Mouse (Mus musculus): ENCODE results near the gene Adck1. TPM values are rescaled to one million over a fixed set of nuclear protein-coding genes. Genes with fewer than 3 reads are reported as not detected.

Adck1 gene
- polyA plus RNA-seq, 1 experiment from 2014 or later = 21.0 TPM

DNA sequence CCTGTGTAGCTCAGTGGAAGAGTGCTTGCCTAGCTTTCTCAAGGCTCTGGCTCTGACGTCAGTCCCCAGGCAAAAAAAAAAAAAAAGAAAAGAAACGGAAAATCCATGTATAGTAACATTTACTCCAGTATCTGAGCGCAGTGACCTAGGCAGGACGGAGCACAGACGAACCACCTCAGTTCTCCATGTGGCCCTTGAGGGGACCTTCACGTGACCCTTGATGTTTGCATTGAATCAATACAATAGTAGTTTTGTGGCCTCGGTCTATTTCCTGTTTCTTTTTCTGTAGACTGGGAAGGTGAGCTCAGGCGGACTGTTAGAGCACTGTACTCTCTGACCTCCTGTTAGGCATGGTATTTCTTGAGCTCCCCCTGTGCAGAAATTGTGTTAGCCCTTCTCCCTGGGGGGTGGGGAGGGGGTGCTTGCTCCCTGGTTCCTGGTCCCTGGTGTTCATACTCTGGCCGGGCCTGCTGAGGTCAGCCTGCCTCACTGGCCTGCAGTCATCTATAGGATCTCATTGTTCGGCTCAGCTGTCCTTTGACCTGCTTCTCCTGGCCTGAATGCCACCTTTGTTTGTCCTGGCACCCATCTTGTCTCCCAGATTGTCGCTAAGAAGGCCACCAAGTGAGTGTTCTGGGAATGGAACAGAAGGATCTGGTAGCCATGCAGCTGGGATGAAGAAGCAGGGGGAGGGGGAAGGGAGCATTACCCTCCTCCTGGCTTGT is 48.1 kb downstream of the Adck1 start:
- ATAC-seq (no peak), DNase-seq (ENCODE audit: low spot score) (no peak)
- no peak overlapping the region for H3K27ac ChIP-seq (ENCODE audit: low read depth, low read length)
- no peaks in the 10 kb centered on the region for H3K4me1 ChIP-seq (ENCODE audit: control insufficient read depth, insufficient read depth, low read length)
- 61% methylated on average over 11 of the region's 11 CpGs for WGBS
- H3K36me3 ChIP-seq (ENCODE audit: control insufficient read depth, insufficient read depth, low read length) = no peaks in the 10 kb centered on the region
- no peak overlapping the region for H3K9ac ChIP-seq (ENCODE audit: low read length)
- H3K9me3 ChIP-seq (replicated peaks; ENCODE audit: control insufficient read depth, low read length) = no peaks in the 10 kb centered on the region; the same call in 1 of the 2 replicates
- no peaks in the 10 kb centered on the region for H3K27me3 ChIP-seq (replicated peaks; ENCODE audit: control insufficient read depth, insufficient read depth, low read length)
- H3K4me2 ChIP-seq (ENCODE audit: low read length) = no peak overlapping the region
- H3K4me3 ChIP-seq (ENCODE audit: low read depth, low read length) = no peak overlapping the region

DNA sequence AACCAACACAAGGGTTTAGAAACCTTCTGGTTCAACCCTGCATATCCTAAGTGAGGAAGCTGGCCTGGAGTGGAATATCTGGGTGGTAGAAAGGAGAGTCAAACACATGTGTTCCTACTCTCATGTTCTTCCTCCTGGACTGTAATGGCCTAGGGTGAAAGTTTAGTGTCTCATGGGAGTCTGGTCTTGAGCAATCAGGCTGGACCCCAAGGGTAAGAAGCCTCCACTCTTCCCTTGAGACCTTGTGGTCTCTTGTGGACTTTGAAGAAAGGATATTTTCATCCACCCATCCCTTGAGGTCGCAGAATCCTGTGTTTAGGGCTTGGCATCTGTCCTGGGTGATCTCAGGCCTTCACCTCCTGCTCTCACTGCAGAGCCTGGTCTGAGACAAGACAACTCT is 52.9 kb downstream of the Adck1 start:
- Histone ChIP-seq H3K27me3 (replicated peaks; ENCODE audit: control insufficient read depth, insufficient read depth, low read length) (no peaks in the 10 kb centered on the region), H3K27ac (ENCODE audit: low read depth, low read length) (no peak overlapping the region), H3K36me3 (ENCODE audit: control insufficient read depth, insufficient read depth, low read length) (no peaks in the 10 kb centered on the region), H3K4me2 (ENCODE audit: low read length) (no peak overlapping the region), H3K4me1 (ENCODE audit: control insufficient read depth, insufficient read depth, low read length) (no peaks in the 10 kb centered on the region), H3K9ac (ENCODE audit: low read length) (no peak overlapping the region), H3K4me3 (ENCODE audit: low read depth, low read length) (no peak overlapping the region), H3K9me3 (replicated peaks; ENCODE audit: control insufficient read depth, low read length) (no peaks in the 10 kb centered on the region; the same call in 1 of the 2 replicates)
- WGBS = 95% methylated on average over 1 of the region's 1 CpGs
- no peak for DNase-seq (ENCODE audit: low spot score)
- no peak for ATAC-seq

DNA sequence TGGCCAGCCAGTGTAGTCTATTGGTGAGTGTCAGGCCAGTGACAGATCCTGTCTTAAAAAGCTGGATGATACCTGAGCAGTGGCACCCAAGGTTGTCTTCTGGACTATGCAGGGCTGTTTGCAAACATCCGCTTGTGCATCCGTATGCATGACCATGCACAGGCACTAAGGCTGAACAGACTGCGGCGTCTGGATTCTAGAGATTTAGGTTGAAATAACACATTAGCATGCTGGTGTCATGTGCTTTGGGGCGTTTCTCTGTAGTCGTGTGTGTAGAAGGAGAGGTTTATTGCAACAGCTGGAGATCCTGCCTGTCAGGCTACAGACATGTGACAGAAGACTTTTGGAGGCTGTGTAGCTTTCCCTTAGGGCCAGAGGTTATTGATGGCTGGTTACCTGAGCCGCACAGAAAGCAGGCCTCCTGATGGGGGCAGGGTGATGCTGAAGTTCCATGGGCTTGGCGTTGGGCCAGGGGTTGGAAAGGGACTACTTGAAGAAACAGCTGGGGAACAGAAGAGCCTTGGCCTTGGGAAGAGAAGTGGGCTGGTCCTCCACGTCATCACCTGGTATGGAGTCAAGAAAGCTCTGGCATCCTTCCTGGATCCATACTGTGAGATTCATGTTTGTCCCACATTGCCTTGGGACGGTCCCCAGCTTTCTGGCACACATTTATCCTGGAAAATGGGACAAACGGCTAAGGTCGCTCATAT is 59.7 kb downstream of the Adck1 start:
- DNase-seq (ENCODE audit: low spot score) (peak; percentile 25), ATAC-seq (0 out of 2 replicates have a peak, but pooled peaks have one; percentile 26)
- WGBS = 78% methylated on average over 12 of the region's 12 CpGs
- H3K27ac ChIP-seq (ENCODE audit: low read depth, low read length) = no peak overlapping the region
- H3K9me3 ChIP-seq (replicated peaks; ENCODE audit: control insufficient read depth, low read length) = no peaks in the 10 kb centered on the region
- no peaks in the 10 kb centered on the region for H3K4me1 ChIP-seq (ENCODE audit: control insufficient read depth, insufficient read depth, low read length)
- H3K4me3 ChIP-seq (ENCODE audit: low read depth, low read length) = no peak overlapping the region
- no peak overlapping the region for H3K4me2 ChIP-seq (ENCODE audit: low read length)
- H3K27me3 ChIP-seq (replicated peaks; ENCODE audit: control insufficient read depth, insufficient read depth, low read length) = no peaks in the 10 kb centered on the region
- no peaks in the 10 kb centered on the region for H3K36me3 ChIP-seq (ENCODE audit: control insufficient read depth, insufficient read depth, low read length)
- H3K9ac ChIP-seq (ENCODE audit: low read length) = no peak overlapping the region

DNA sequence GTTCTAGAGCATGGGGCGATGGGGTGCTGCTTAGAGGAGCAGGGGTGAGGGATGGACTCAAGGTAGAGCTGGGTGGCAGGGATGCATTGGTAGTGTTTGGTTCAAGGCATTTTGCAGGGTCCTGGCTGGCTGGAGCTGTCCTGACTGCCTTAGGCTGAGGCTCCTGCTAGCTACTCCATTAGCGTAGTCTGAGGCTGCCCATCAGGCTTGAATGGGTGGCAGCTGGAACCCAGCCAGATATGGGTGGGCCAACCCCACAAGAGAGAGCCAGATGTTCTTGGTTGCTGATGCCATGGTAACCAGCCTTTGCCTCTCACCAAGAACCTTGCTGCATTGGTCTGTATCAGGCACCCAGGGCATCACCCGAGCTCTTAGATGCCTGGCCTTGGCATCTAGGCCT is 66.6 kb downstream of the Adck1 start:
- Histone ChIP-seq H3K27me3 (replicated peaks; ENCODE audit: control insufficient read depth, insufficient read depth, low read length) (no peaks in the 10 kb centered on the region), H3K9ac (ENCODE audit: low read length) (no peak overlapping the region), H3K4me1 (ENCODE audit: control insufficient read depth, insufficient read depth, low read length) (0 out of 2 replicates have a peak, but pooled peaks cover 3% of the 10 kb centered on the region), H3K27ac (ENCODE audit: low read depth, low read length) (no peak overlapping the region), H3K9me3 (replicated peaks; ENCODE audit: control insufficient read depth, low read length) (no peaks in the 10 kb centered on the region), H3K4me2 (ENCODE audit: low read length) (no peak overlapping the region), H3K36me3 (ENCODE audit: control insufficient read depth, insufficient read depth, low read length) (0 out of 2 replicates have a peak, but pooled peaks cover 3% of the 10 kb centered on the region), H3K4me3 (ENCODE audit: low read depth, low read length) (no peak overlapping the region)
- peak; percentile 59 for DNase-seq (ENCODE audit: low spot score)
- ATAC-seq = peak; percentile 72
- 79% methylated on average over 3 of the region's 3 CpGs for WGBS

DNA sequence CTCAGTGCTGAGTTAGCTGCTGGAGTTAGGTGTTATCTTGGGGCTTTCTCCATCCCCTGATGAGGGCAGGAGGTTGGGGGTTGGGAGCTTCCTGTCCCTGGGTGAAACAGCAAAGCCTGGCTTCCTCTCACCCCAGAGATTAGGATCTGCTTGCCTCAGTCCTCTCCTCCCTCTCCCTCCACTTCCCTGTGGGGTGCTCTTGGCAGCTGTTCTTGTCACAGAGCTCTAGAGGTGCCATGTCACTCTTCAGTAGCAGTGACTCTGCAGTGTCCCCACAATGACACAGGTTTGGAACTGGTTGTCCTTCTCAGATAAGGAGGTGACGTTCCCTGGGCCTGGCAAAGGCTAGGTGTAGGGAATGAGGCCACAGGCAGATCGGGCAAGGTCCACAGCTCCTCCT is 68.4 kb downstream of the Adck1 start:
- H3K4me1 ChIP-seq (ENCODE audit: control insufficient read depth, insufficient read depth, low read length) = 0 out of 2 replicates have a peak, but pooled peaks cover 3% of the 10 kb centered on the region
- H3K9me3 ChIP-seq (replicated peaks; ENCODE audit: control insufficient read depth, low read length) = no peaks in the 10 kb centered on the region
- WGBS = 83% methylated on average over 2 of the region's 2 CpGs
- ATAC-seq (no peak), DNase-seq (ENCODE audit: low spot score) (no peak)
- no peak overlapping the region for H3K4me2 ChIP-seq (ENCODE audit: low read length)
- no peak overlapping the region for H3K27ac ChIP-seq (ENCODE audit: low read depth, low read length)
- H3K9ac ChIP-seq (ENCODE audit: low read length) = no peak overlapping the region
- no peak overlapping the region for H3K4me3 ChIP-seq (ENCODE audit: low read depth, low read length)
- no peaks in the 10 kb centered on the region for H3K27me3 ChIP-seq (replicated peaks; ENCODE audit: control insufficient read depth, insufficient read depth, low read length)
- H3K36me3 ChIP-seq (ENCODE audit: control insufficient read depth, insufficient read depth, low read length) = 0 out of 2 replicates have a peak, but pooled peaks cover 3% of the 10 kb centered on the region

DNA sequence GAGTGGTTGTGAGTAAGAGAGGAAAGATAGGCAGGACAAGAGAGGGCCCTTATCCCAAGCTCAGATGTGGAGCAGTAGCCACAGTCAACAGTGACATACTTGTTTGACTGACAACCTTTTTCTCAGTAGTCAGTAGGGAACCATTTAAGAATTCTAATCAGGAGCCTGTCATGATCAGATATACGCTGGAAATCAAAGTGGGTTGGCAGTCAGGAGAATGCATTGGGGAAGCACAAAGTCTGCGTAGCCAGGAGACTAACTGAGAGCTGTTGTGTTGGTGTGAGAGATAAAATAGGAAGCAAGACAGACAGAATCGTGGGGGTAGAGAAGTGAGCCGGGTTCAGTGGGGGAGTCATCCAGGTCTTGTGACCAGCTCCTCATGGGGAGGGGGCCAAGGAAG is 71.9 kb downstream of the Adck1 start:
- H3K9me3 ChIP-seq (replicated peaks; ENCODE audit: control insufficient read depth, low read length) = no peaks in the 10 kb centered on the region
- no peak overlapping the region for H3K27ac ChIP-seq (ENCODE audit: low read depth, low read length)
- H3K9ac ChIP-seq (ENCODE audit: low read length) = no peak overlapping the region
- no peaks in the 10 kb centered on the region for H3K4me1 ChIP-seq (ENCODE audit: control insufficient read depth, insufficient read depth, low read length)
- DNase-seq (ENCODE audit: low spot score) (no peak), ATAC-seq (no peak)
- no peaks in the 10 kb centered on the region for H3K27me3 ChIP-seq (replicated peaks; ENCODE audit: control insufficient read depth, insufficient read depth, low read length)
- WGBS = 85% methylated on average over 4 of the region's 4 CpGs
- no peak overlapping the region for H3K4me3 ChIP-seq (ENCODE audit: low read depth, low read length)
- H3K4me2 ChIP-seq (ENCODE audit: low read length) = no peak overlapping the region
- H3K36me3 ChIP-seq (ENCODE audit: control insufficient read depth, insufficient read depth, low read length) = 0 out of 2 replicates have a peak, but pooled peaks cover 3% of the 10 kb centered on the region

DNA sequence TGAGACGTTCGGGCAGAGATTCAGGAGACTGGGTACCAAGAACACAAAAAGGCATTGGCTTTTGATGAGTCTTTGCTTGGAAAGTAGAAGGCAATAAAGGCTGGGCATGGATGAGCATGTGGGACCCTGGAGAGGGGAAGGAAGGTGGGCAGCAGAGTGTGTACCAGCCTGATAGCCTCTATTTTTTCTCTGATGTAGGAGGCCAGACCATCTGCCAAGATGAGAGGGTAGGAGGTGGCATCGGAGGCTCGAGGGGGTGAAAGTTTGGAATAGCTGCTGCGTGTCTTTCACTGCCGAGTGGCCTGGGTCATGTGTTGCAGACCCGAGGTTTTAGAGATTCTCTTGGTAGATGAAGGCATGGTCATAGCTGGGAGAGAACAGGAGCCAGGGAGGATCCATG is 72.8 kb downstream of the Adck1 start:
- Histone ChIP-seq H3K9ac (ENCODE audit: low read length) (no peak overlapping the region), H3K36me3 (ENCODE audit: control insufficient read depth, insufficient read depth, low read length) (0 out of 2 replicates have a peak, but pooled peaks cover 3% of the 10 kb centered on the region), H3K27ac (ENCODE audit: low read depth, low read length) (no peak overlapping the region), H3K9me3 (replicated peaks; ENCODE audit: control insufficient read depth, low read length) (no peaks in the 10 kb centered on the region), H3K4me1 (ENCODE audit: control insufficient read depth, insufficient read depth, low read length) (no peaks in the 10 kb centered on the region), H3K27me3 (replicated peaks; ENCODE audit: control insufficient read depth, insufficient read depth, low read length) (no peaks in the 10 kb centered on the region), H3K4me3 (ENCODE audit: low read depth, low read length) (no peak overlapping the region), H3K4me2 (ENCODE audit: low read length) (no peak overlapping the region)
- ATAC-seq (no peak), DNase-seq (ENCODE audit: low spot score) (no peak)
- 94% methylated on average over 7 of the region's 7 CpGs for WGBS

DNA sequence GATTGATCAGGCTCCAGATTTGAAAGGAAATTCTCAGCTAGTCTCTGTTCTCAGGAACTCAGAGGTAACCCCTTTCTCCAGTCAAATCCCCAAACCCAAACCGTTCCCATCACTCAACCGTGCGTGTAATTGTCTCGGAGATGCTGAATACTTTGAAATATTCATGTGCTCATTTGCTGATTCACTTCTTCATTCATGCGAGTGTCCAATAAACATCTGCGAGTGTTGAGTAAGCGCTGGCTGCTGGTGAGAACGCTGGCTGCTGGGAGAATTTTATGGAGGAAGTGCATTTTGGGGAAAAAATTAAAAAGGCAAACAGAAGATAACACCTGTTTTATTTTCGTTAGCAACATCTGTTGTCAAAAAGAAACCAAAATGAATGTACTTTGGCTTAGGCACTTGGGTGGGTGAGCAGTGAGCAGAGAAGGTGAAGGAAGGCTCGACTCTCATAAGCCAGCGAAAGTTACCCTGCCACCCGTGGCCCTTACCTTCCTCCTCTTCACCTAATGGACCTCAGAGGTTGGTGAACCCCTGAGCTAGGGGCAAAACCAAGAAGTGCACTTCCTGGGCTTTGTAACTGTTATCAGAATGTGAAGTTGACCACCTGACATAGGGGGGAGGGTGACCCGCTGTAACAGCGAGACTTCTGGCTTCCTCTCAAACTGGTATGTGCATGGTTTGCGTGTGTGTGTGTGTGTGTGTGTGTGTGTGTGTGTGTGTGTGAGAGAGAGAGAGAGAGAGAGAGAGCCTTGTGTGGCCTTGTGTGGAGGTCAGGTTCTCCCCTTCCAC is 76.8 kb downstream of the Adck1 start:
- Histone ChIP-seq H3K9me3 (replicated peaks; ENCODE audit: control insufficient read depth, low read length) (no peaks in the 10 kb centered on the region), H3K9ac (ENCODE audit: low read length) (no peak overlapping the region), H3K4me3 (ENCODE audit: low read depth, low read length) (no peak overlapping the region), H3K27ac (ENCODE audit: low read depth, low read length) (no peak overlapping the region), H3K4me2 (ENCODE audit: low read length) (no peak overlapping the region), H3K36me3 (ENCODE audit: control insufficient read depth, insufficient read depth, low read length) (no peaks in the 10 kb centered on the region), H3K4me1 (ENCODE audit: control insufficient read depth, insufficient read depth, low read length) (no peaks in the 10 kb centered on the region), H3K27me3 (replicated peaks; ENCODE audit: control insufficient read depth, insufficient read depth, low read length) (no peaks in the 10 kb centered on the region)
- ATAC-seq = no peak
- no peak for DNase-seq (ENCODE audit: low spot score)
- 80% methylated on average over 15 of the region's 15 CpGs for WGBS
